Mouse (Mus musculus) adrenal gland, postnatal 4 days (tissue): Measurements from ENCODE around the gene Rab28. TPM values are rescaled to one million over a fixed set of nuclear protein-coding genes. Genes with fewer than 3 reads are reported as not detected.
"Not testable (repeated sequence)": the region's sequence is repeated elsewhere in the genome, so short reads cannot be mapped to it uniquely, and the experiment has no call there.

Experiments
- DNase-seq, 2 experiments: peaks; one replicate each; pipeline ENCODE4 v3.0.0; 2021 to 2022; ENCODE audit warnings: low spot score in 2 of 2, mixed read lengths in 2 of 2
- long read RNA-seq, 2 experiments: library from polyadenylated mRNA; stranded (forward); transcript quantifications; one replicate each; pipeline ENCODE4 v2.0.0; 2021
- total RNA-seq, 2 experiments: library from RNA; stranded (reverse); gene quantifications; 2 replicates each; pipeline ENCODE4 v1.2.3; 2021

Gene Rab28
- total RNA-seq, result 10 to 100 TPM; 49.8 to 54.7 TPM
- long read RNA-seq, experiment 1, transcript Rab28-201 (7 exons, 1,635 nt), result major isoform, 74 of 91 reads
- long read RNA-seq, experiment 1, transcript Rab28-205 (7 exons, 863 nt), result minor isoform, 6 of 91 reads
- long read RNA-seq, experiment 1, partial matches to known transcripts, result 0 of 91 reads
- long read RNA-seq, experiment 1, other reads (novel, unspliced or antisense), result 7 of 91 reads
- long read RNA-seq, experiment 2, transcript Rab28-201 (7 exons, 1,635 nt), result major isoform, 124 of 145 reads
- long read RNA-seq, experiment 2, transcript Rab28-203 (8 exons, 1,697 nt), result minor isoform, 5 of 145 reads
- long read RNA-seq, experiment 2, partial matches to known transcripts, result 1 of 145 reads
- long read RNA-seq, experiment 2, other reads (novel, unspliced or antisense), result 12 of 145 reads

GRCm38 (mm10) chr5:41708051-41708630 is at the start of gene Rab28:
Gene Rab28 (minus strand): TSS chr5:41708157.
- DNase-seq, result peak; percentile 93 to 95

DNA sequence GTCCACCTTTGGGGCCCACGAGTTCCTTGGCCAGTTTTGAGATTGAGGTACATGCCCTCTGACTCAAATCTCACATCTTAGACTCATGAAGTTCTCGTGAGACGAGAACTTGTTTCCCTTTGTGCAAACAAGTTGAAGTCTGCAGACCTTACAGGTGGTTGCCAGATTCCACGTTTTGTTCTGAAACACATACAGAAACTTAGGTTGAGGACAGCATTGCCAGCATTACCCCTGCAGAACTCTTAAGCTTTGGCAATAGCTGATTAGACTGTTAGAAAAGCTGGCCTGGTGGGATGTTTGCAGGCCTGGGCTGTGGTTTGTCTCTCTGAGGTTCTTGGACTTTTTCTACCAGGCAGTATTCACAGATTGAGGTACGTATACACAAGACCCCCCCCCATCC is 49.4 kb upstream of the Rab28 start:
- no peak for DNase-seq

DNA sequence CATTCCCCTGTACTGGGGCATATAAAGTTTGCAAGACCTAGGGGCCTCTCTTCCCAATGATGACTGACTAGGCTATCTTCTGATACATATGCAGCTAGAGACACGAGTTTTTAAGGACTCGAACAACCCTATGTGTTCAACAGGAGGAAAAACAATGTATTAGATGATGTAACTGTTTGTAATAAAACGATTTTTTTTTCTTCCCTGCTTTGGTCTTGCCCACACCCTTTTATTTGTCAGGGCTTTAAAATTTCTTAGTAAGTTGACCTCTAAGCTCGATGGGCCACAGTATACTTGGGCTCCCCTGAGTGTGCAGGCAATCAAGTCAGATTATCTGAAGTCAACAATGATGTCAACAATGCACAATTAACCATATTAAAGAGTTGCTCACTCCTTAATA is 48.4 kb upstream of the Rab28 start:
- no peak for DNase-seq

DNA sequence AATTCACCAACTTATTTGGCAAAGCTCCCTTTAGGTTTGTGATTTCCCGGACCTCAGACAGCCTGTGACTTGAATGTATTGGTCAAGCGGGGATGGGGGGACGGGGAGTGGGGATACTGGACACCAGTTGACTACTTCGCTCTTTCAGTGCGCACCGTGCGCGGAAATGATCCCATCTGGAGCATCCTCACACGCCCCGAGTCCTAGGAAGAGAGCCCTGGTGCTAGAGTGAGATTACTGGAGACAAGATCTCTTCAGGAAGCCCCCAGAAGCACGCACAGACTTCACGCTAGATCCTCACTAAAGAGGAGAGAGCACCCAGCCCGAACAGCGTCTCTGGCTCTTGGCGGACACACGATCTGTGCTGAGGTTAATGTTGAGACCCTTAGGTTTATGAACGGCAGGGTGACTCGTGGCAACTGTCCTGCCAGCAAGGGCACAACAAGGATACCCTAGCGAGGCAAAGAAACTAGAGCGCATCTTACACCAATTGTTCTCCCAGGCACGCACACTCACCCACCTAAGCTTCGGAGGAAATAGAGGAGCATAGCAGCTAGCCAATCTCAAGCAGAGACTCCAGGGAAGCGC is 47.5 kb upstream of the Rab28 start:
- no peak for DNase-seq

DNA sequence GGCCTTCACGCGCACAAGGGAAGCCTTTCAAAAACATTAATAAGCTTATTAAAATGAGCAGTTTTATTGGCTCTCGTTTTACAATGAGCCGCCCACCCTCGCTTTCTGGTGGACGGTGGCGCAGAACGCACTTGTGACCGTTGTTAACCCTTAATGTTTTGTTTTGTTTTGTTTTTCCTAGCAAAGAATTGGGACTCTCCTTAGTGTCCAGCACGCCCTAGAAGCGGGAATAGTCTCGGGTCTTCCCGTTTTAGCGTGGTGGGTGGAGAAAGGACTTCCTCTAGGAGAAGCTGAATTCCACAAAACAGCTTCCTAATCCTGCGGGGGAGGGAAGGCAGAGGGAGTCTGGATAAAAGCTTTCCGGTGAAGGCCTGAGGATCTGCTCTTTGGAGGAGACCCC is 46.9 kb upstream of the Rab28 start:
- DNase-seq, result no peak

- no peak for DNase-seq
These were observed 46.3 kb upstream of the Rab28 start for GRCm38 (mm10) chr5:41754226-41754775.

- no peak for DNase-seq
These were observed 44.8 kb upstream of the Rab28 start for GRCm38 (mm10) chr5:41752721-41753120.

GRCm38 (mm10) chr5:41744898-41745780 is 37.2 kb upstream of the Rab28 start:
- DNase-seq, result no peak

DNA sequence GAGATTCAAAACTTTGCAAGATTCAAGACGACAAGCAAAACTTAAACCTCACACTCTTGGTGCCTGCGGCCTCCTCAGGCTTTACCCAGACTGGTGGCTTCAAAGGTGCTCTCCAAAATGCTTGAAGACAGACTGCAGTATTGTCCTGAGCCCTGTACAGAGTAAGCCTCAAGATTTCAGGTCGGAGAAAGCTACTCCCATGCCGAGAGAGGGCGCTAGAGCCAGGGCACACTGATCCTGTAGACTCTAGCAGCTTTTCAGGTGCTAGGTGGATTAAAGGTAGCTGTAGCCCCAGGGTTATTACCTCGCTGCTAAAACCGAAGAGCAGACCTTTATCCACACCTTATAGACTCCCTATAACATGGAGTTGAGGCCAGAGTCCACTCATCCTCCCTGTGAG is 36.3 kb upstream of the Rab28 start:
- no peak for DNase-seq

DNA sequence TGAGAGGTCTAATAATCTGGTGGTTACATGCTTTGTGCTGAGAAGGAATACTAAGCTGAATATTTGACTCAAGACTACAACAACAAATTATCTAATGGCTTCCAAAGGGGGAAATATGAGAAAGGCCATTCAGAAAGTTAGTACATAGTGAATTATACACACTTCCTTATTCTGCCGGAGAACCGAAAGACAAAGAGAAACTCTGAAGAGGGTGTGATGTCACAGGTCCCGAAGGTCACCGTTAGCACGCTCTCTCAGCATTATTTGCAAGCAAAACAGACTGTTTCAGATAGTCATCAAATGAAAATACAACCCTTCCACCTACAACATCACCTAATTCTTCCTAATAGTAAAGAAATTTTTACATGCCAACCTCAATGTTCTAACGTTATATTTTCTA is 30.9 kb upstream of the Rab28 start:
- no peak for DNase-seq

GRCm38 (mm10) chr5:41737039-41737438 is 29.1 kb upstream of the Rab28 start:
- DNase-seq, result no peak

GRCm38 (mm10) chr5:41727017-41727416 is 19.1 kb upstream of the Rab28 start:
- no peak for DNase-seq

- DNase-seq, result no peak
These were observed 17.6 kb upstream of the Rab28 start for GRCm38 (mm10) chr5:41725573-41725972.

DNA sequence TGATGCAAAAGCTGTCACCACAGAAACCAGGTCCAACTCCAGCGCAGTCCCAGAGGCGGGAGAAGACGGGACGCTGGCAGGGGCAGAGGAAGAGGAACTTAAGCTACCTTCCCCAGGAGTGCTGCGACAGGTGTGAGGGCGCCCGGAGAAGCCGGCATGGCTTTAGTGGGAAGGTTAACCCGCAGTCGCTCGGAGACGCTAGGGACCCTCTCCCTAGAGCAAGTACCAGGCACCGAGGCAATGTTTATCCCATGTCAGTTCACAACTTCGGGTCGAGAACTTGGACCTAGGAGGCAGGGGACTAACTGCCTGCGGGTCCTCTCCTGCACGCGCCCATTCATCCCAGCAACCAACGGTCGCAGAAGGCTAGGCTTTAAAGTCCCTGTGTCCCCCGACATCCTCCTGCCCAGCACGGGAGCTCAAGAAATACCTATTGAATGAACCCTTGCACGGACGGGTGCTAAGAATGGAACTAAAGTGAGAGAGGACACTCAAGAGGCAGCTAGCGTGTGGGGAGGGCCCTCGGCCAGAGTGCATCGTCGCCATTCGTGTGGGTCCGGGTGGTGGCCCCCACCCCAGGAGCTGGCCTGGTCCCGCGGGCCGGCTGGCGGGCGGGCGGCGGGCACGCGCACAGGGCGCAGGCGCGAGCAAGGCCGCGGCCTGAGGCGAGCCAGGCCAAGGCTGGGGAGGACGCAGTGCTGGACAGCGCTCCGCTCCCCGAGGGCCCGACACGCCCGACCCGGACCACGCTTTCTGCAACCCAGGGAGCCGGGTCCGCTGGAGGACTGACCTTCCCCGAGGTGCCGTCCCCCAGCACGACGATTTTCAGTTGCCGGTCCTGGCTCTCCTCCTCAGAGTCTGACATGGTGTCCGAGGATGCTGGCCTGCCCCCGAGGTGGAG is 592 bp downstream of the Rab28 start:
- DNase-seq, result peak; percentile 3 to 32

DNA sequence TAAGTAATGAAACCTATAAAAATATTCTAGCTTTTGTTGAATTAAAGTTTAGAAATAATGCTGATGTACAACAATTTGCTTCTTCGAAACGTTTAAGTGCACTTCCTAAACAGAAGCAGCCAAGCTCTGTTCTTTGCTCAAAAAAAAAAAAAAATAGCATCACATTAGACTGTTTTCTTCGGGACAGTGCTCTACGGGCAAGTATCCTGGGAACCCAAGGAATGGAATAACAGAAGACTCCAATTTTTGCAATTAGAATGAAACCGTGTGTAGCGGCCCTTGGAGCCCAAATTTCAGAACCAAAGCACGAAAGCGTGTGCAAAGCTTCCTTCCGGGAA is 1.2 kb downstream of the Rab28 start:
- DNase-seq, result no peak

DNA sequence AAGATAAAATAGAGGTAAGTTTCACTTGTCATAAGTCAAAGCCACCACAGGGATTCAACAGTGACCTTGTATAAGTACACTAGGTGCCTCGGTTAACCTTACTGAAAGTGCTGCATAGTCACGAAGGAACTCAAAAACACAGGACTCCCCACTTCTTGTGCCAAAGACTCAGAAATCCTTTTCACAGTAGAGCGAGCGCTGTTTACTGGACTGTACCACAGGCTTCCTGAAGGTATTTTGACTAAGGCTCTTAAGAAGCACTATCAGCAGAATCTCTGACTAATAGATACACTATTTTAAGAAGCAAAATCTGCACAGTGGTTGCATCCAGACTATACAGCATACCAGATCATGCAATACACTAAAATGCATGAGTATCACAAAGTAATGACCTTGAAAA is 6.9 kb downstream of the Rab28 start:
- not testable (repeated sequence) for DNase-seq

DNA sequence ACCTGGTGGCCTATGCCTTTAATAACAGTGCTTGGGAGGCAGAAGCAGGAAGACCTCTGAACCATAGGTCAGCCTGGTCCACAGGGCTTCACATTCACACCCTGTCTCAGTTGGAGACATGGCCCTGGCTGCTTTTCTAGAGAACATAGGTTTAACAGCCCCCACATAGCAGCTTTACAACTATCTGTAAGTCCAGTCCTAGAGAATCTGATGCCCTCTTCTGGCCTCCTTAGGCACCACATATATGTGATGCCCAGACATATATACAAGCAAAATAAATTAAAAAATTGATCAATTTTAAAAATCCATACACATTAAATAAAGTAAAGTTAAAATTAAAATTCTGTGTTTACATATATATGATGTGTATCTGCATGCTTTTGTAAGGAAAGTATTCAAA is 10.0 kb downstream of the Rab28 start:
- DNase-seq, result no peak

GRCm38 (mm10) chr5:41685016-41685415 is 22.9 kb downstream of the Rab28 start:
- DNase-seq, result no peak

DNA sequence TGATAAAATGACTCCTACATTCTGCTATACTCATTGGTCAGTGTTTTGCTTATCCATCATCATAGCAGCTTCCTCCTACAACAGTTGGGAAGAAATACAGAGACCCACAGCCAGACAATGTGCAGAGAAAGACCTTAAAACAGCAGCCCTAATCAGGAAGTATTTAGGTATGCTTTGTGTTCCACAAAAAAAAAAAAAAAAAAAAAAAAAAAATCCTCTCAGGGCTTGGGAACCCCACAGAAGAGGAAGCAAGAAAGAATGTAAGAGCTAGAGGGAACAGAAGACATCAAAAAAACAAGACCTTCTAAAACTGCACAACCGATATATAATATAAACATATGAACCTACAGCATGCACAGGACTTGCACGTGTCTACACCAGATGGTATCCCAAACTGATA is 24.0 kb downstream of the Rab28 start:
- no peak for DNase-seq

DNA sequence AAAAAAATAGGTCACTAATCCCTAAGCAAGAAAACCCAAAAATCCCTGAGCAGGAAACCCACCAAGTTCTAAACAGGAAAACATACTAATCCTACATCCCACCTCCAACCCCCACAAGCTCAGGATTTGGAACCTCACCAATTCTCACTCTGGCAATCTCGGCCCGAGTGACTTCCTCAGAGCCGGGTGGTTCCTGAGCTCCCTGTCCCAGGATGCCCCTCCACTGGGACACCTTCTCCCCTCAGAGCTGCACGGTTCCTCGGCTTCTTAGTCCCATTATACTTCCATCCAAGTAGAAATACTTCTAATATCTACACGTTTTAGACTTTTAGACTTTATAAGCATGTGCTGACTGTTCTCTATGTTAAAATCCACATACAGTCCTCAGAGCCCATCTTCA is 41.9 kb downstream of the Rab28 start:
- no peak for DNase-seq
